Mouse (Mus musculus): ENCODE data around the gene Fes. TPM values are rescaled to one million over a fixed set of nuclear protein-coding genes. Genes with fewer than 3 reads are reported as not detected.

Fes gene
- polyA plus RNA-seq, 1 experiment from 2014 or later = 12.0 TPM

DNA sequence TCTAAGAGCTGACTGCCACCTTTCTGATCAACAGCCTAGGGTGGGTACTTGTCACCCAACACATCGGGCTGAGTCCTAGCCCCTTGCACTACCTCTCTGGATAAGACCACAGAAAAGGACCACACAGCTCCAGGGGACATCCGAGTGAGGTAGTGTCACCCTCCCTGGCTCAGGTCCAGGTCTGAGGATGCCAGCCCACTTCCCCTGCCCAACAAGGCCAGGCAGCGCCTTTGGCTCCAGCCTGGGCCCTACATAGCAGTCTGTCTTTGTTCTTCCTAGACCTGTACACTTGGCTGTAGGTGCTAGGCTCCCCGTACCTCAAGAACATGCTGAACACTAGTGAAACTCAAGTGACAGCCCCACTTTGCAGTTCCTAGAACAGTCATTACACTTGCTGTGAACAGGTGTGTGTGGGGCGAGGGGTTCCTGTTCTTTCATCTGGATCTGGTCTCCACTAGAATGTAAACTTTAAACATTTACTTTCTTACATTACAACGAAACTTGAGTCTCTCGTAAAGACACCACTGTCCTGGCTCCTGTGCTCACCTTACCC, 26.6 kb upstream of the Fes start:
- WGBS = 64% methylated on average over 7 of the region's 7 CpGs
- H3K4me2 ChIP-seq = no peak overlapping the region
- H3K9ac ChIP-seq = no peak overlapping the region
- H3K9me3 ChIP-seq (ENCODE audit: low read depth, low read length) = no peaks in the 10 kb centered on the region
- H3K36me3 ChIP-seq (ENCODE audit: insufficient read depth) = no peaks in the 10 kb centered on the region
- H3K4me1 ChIP-seq (ENCODE audit: insufficient read depth) = no peaks in the 10 kb centered on the region
- TF ChIP-seq CTCF (IDR thresholded peaks at IDR 0.05; ENCODE audit: low read depth) = no peak
- H3K4me3 ChIP-seq (ENCODE audit: low read depth, low read length) = no peak overlapping the region
- ATAC-seq (ENCODE audit: insufficient read depth) = no peak
- H3K27me3 ChIP-seq (ENCODE audit: insufficient read depth, low read length) = no peaks in the 10 kb centered on the region
- DNase-seq = no peak
- no peak overlapping the region for H3K27ac ChIP-seq (ENCODE audit: low read depth)

DNA sequence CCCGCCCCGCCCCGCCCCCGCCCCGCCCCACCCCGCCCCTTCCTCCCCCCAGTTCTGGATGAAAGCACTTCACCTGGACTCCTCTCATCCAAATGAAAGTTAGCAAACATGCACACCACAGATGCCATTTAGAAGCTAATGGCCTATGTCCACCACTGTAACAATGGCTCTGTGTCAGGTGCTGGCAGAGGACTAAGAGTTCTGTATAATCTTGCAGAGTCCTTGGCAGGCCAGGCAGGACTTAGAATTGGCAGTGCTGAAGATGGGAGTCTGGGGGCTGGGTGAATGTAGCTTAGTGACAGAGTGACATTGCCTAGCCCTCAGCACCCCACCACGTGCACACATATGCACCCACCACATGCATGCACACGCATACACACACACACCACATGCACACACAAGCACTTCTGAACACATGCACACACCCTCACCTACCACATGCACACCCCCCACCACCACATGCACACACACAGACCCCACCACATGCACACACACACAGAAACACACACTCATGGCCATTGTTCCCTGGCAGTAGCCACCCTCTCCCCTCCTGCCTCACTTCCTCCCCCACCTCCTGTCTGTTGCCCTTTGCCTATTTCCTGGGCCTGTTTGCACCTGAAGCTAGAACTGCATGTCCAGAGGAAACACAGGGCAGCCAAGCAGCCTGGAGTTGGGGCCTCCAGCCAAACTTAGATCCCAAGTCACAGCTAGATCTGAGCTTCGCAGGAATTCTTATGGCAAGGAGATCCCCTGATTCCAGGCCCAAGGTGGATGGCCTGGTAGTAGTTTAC, 26.0 kb upstream of the Fes start:
- Histone ChIP-seq H3K4me1 (ENCODE audit: insufficient read depth) (no peaks in the 10 kb centered on the region), H3K36me3 (ENCODE audit: insufficient read depth) (no peaks in the 10 kb centered on the region), H3K9ac (no peak overlapping the region), H3K4me3 (ENCODE audit: low read depth, low read length) (no peak overlapping the region), H3K4me2 (no peak overlapping the region), H3K9me3 (ENCODE audit: low read depth, low read length) (no peaks in the 10 kb centered on the region), H3K27ac (ENCODE audit: low read depth) (no peak overlapping the region), H3K27me3 (ENCODE audit: insufficient read depth, low read length) (no peaks in the 10 kb centered on the region)
- TF ChIP-seq CTCF (IDR thresholded peaks at IDR 0.05; ENCODE audit: low read depth) = no peak
- DNase-seq (no peak), ATAC-seq (ENCODE audit: insufficient read depth) (no peak)
- 70% methylated on average over 9 of the region's 9 CpGs for WGBS

DNA sequence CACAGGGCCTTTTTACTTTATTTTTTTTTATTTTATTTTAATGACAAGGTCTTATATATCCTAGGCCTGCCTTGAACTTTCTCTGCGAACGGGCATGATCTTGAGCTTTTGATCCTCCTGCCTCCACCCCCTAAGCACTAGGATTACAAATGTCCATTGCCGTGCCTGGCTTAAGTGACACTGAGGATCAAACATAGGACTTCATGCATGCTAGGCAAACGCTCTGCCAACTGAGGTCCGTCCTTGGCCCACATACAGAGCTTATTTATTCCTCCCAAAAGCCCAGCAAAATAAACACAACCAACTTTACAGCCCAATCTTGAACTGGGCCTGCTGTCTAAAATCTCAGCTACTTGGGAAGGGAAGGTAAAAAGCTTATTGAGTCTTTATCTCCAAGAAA, 25.0 kb upstream of the Fes start:
- no peaks in the 10 kb centered on the region for H3K27me3 ChIP-seq (ENCODE audit: insufficient read depth, low read length)
- 61% methylated on average over 5 of the region's 5 CpGs for whole genome bisulfite sequencing
- no peak overlapping the region for H3K27ac ChIP-seq (ENCODE audit: low read depth)
- no peaks in the 10 kb centered on the region for H3K9me3 ChIP-seq (ENCODE audit: low read depth, low read length)
- no peak for TF ChIP-seq CTCF (IDR thresholded peaks at IDR 0.05; ENCODE audit: low read depth)
- H3K9ac ChIP-seq = no peak overlapping the region
- no peak overlapping the region for H3K4me3 ChIP-seq (ENCODE audit: low read depth, low read length)
- H3K4me2 ChIP-seq = no peak overlapping the region
- no peaks in the 10 kb centered on the region for H3K36me3 ChIP-seq (ENCODE audit: insufficient read depth)
- DNase-seq = no peak
- no peak for ATAC-seq (ENCODE audit: insufficient read depth)
- H3K4me1 ChIP-seq (ENCODE audit: insufficient read depth) = no peaks in the 10 kb centered on the region

- 73% methylated on average over 10 of the region's 10 CpGs for WGBS
- no peak overlapping the region for H3K4me2 ChIP-seq
- H3K27ac ChIP-seq (ENCODE audit: low read depth) = no peak overlapping the region
- ATAC-seq (ENCODE audit: insufficient read depth) (no peak), DNase-seq (no peak)
- TF ChIP-seq CTCF (IDR thresholded peaks at IDR 0.05; ENCODE audit: low read depth) = no peak
- no peaks in the 10 kb centered on the region for H3K4me1 ChIP-seq (ENCODE audit: insufficient read depth)
- H3K36me3 ChIP-seq (ENCODE audit: insufficient read depth) = no peaks in the 10 kb centered on the region
- no peaks in the 10 kb centered on the region for H3K9me3 ChIP-seq (ENCODE audit: low read depth, low read length)
- no peak overlapping the region for H3K9ac ChIP-seq
- H3K27me3 ChIP-seq (ENCODE audit: insufficient read depth, low read length) = no peaks in the 10 kb centered on the region
- no peak overlapping the region for H3K4me3 ChIP-seq (ENCODE audit: low read depth, low read length)
Measured at GRCm38 (mm10) chr7:80412279-80412678, 24.5 kb upstream of the Fes start.

- Histone ChIP-seq H3K4me1 (ENCODE audit: insufficient read depth) (no peaks in the 10 kb centered on the region), H3K36me3 (ENCODE audit: insufficient read depth) (no peaks in the 10 kb centered on the region), H3K27me3 (ENCODE audit: insufficient read depth, low read length) (no peaks in the 10 kb centered on the region), H3K4me2 (no peak overlapping the region), H3K9me3 (ENCODE audit: low read depth, low read length) (no peaks in the 10 kb centered on the region), H3K4me3 (ENCODE audit: low read depth, low read length) (no peak overlapping the region), H3K27ac (ENCODE audit: low read depth) (no peak overlapping the region), H3K9ac (no peak overlapping the region)
- TF ChIP-seq CTCF (IDR thresholded peaks at IDR 0.05; ENCODE audit: low read depth) = no peak
- WGBS = 79% methylated on average over 9 of the region's 9 CpGs
- ATAC-seq (ENCODE audit: insufficient read depth) = no peak
- DNase-seq = no peak
Measured at GRCm38 (mm10) chr7:80410380-80410779, 22.6 kb upstream of the Fes start.

DNA sequence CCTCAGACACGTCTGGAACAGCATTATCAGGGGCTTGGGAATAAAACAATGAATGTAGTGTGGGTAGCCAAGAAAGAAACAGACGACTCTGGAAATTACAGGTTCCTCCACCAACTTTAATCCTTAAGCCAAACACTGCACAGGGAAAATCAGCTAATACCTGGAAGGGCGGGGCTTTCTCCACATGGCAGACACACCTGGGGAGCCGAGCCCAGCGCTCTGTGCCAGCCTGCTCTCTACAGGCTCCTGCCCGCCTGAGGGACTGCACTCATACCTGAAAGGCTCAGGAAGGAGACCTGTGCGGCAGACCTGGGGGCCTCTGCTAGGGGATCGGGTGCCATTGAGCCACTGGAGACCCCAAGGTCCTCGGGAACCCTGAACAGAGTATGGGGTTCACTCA, 20.0 kb upstream of the Fes start:
- WGBS = 57% methylated on average over 9 of the region's 9 CpGs

GRCm38 (mm10) chr7:80406186-80406585, 18.4 kb upstream of the Fes start:
- Histone ChIP-seq H3K36me3 (ENCODE audit: insufficient read depth) (no peaks in the 10 kb centered on the region), H3K9ac (no peak overlapping the region), H3K27me3 (ENCODE audit: insufficient read depth, low read length) (no peaks in the 10 kb centered on the region), H3K4me3 (ENCODE audit: low read depth, low read length) (no peak overlapping the region), H3K4me1 (ENCODE audit: insufficient read depth) (peaks cover 10% of the 10 kb centered on the region), H3K27ac (ENCODE audit: low read depth) (no peak overlapping the region), H3K4me2 (no peak overlapping the region), H3K9me3 (ENCODE audit: low read depth, low read length) (no peaks in the 10 kb centered on the region)
- TF ChIP-seq CTCF (IDR thresholded peaks at IDR 0.05; ENCODE audit: low read depth) = no peak
- DNase-seq = no peak
- ATAC-seq (ENCODE audit: insufficient read depth) = no peak
- WGBS = 59% methylated on average over 3 of the region's 3 CpGs

More for the DNA sequence above, 20.0 kb upstream of the Fes start:
- Histone ChIP-seq H3K9me3 (ENCODE audit: low read depth, low read length) (no peaks in the 10 kb centered on the region), H3K36me3 (ENCODE audit: insufficient read depth) (no peaks in the 10 kb centered on the region), H3K27ac (ENCODE audit: low read depth) (no peak overlapping the region), H3K4me3 (ENCODE audit: low read depth, low read length) (no peak overlapping the region), H3K27me3 (ENCODE audit: insufficient read depth, low read length) (no peaks in the 10 kb centered on the region), H3K4me2 (no peak overlapping the region), H3K4me1 (ENCODE audit: insufficient read depth) (peaks cover 7% of the 10 kb centered on the region; the same call in 1 of the 2 replicates), H3K9ac (no peak overlapping the region)
- peak; percentile 18 for DNase-seq
- no peak for ATAC-seq (ENCODE audit: insufficient read depth)
- TF ChIP-seq CTCF (IDR thresholded peaks at IDR 0.05; ENCODE audit: low read depth) = no peak
